13 mouse cellular contexts compared by ENCODE assay signal in the genomic region with DNA sequence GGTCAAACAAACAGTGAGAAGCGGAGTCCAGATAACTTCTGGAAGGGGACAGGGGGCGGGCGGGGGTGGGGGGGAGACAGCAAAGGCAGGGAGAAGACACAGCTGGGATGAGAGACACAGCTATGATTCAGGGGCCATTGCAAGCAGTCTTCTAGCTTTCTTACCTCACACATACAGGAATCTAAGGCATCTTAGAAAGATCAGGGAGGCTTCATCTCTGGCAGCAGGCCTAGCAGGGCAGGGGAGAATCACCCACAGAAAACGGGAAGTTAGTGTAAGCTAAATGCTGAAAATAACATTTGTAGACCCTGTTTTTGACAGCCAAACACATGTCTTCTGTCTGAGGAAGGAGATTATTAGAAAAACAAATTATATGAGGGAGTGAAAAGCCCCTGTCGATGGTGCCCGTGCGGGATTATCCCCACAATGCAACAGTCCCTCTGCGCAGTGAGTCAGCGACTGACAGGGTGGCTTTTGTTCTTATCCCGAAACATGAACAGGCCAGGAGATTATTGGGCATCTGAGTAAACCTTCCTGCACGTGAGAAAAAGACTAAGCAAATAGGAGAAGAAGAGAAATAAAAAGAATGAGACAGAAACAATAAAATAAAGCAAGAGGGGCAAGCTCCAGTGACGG.
A peak's percentile ranks its signal among the peaks of the same experiment; 100 is the strongest.
DNase-seq lines count a peak whose midpoint lies in the region; ATAC-seq and TF ChIP-seq lines count a peak whose summit lies in the region.
"Had no signal": no experiment of that assay in that cellular context is flagged by ENCODE, and none has a peak within 500 bp of the region (broad histone marks: within the 10 kb centered on the region; RNA-seq: fewer than 3 reads in every experiment).

No protein-coding gene starts in this region.

- no peak overlapping the region for H3K4me3 ChIP-seq in heart, embryonic 15.5 days
- no peak overlapping the region for H3K4me3 ChIP-seq in lung, postnatal 0 days (ENCODE audit: low read depth, low read length)
- no peak overlapping the region for H3K4me3 ChIP-seq in forebrain, embryonic 16.5 days (replicated peaks; ENCODE audit: low read length)
- no peak overlapping the region for H3K4me3 ChIP-seq in stomach, embryonic 16.5 days (replicated peaks; ENCODE audit: low read length)
- H3K4me3 ChIP-seq: erythroblast, embryonic 14.5 days; left cerebral cortex, adult 2 months; liver, embryonic 13.5 days; myocyte had no signal

- no peak for TF ChIP-seq EP300 in lung, postnatal 0 days (IDR thresholded peaks at IDR 0.05)

- H3K4me2 ChIP-seq in heart, embryonic 15.5 days: no peak overlapping the region
- no peak overlapping the region for H3K4me2 ChIP-seq in lung, postnatal 0 days (replicated peaks; ENCODE audit: low read depth, low read length)
- H3K4me2 ChIP-seq in forebrain, embryonic 16.5 days (ENCODE audit: low read length): no peak overlapping the region
- 0 out of 2 replicates have a peak overlapping the region, but pooled peaks have one; percentile 2 for H3K4me2 ChIP-seq in stomach, embryonic 16.5 days (ENCODE audit: low read depth, low read length)
- H3K4me2 ChIP-seq: liver, embryonic 13.5 days had no signal

- H3K9ac ChIP-seq in heart, embryonic 15.5 days: no peak overlapping the region
- no peak overlapping the region for H3K9ac ChIP-seq in lung, postnatal 0 days (replicated peaks; ENCODE audit: low read depth)
- no peak overlapping the region for H3K9ac ChIP-seq in forebrain, embryonic 16.5 days (replicated peaks; ENCODE audit: low read depth, low read length)
- no peak overlapping the region for H3K9ac ChIP-seq in stomach, embryonic 16.5 days (ENCODE audit: low read length)
- H3K9ac ChIP-seq: liver, embryonic 13.5 days had no signal

- H3K27me3 ChIP-seq in heart, embryonic 15.5 days: no peaks in the 10 kb centered on the region
- no peaks in the 10 kb centered on the region for H3K27me3 ChIP-seq in lung, postnatal 0 days (replicated peaks; ENCODE audit: insufficient read depth, low read length)
- no peaks in the 10 kb centered on the region for H3K27me3 ChIP-seq in forebrain, embryonic 16.5 days (replicated peaks; ENCODE audit: control insufficient read depth, insufficient read depth, low read length)
- no peaks in the 10 kb centered on the region for H3K27me3 ChIP-seq in stomach, embryonic 16.5 days (ENCODE audit: control insufficient read depth, insufficient read depth, low read length)
- H3K27me3 ChIP-seq: liver, embryonic 13.5 days had no signal

- no peak for DNase-seq in heart, postnatal 14 days
- DNase-seq in lung, postnatal 0 days (ENCODE audit: low spot score): peak; percentile 65
- no peak for DNase-seq in lung, postnatal 10 days
- DNase-seq in cerebellum, adult 9-11 months: no peak
- no peak for DNase-seq in urinary bladder, postnatal 36 days (ENCODE audit: low spot score in 2 of 2)
- DNase-seq: gastrocnemius, postnatal 25 days; liver, embryonic 13.5 days had no signal

- peaks cover 6% of the 10 kb centered on the region for H3K4me1 ChIP-seq in heart, embryonic 15.5 days (replicated peaks)
- H3K4me1 ChIP-seq in lung, postnatal 0 days (ENCODE audit: insufficient read depth, low read depth, low read length): no peaks in the 10 kb centered on the region
- H3K4me1 ChIP-seq in forebrain, embryonic 16.5 days (replicated peaks; ENCODE audit: control insufficient read depth, insufficient read depth, low read length): peaks cover 28% of the 10 kb centered on the region
- H3K4me1 ChIP-seq in stomach, embryonic 16.5 days (ENCODE audit: control insufficient read depth, insufficient read depth, low read length): peaks cover 18% of the 10 kb centered on the region
- H3K4me1 ChIP-seq: liver, embryonic 13.5 days had no signal

- no peak for TF ChIP-seq CTCF in lung, postnatal 0 days (IDR thresholded peaks at IDR 0.05)

- H3K36me3 ChIP-seq in heart, embryonic 15.5 days: no peaks in the 10 kb centered on the region
- H3K36me3 ChIP-seq in lung, postnatal 0 days (ENCODE audit: insufficient read depth, low read length): no peaks in the 10 kb centered on the region
- H3K36me3 ChIP-seq in forebrain, embryonic 16.5 days (ENCODE audit: control insufficient read depth, insufficient read depth): no peaks in the 10 kb centered on the region
- H3K36me3 ChIP-seq in stomach, embryonic 16.5 days (ENCODE audit: control insufficient read depth, insufficient read depth, low read length): no peaks in the 10 kb centered on the region
- H3K36me3 ChIP-seq: liver, embryonic 13.5 days had no signal

- intact Hi-C loops in heart, postnatal 14 days (cut with DNase I): no loop called here

- no peaks in the 10 kb centered on the region for H3K9me3 ChIP-seq in heart, embryonic 15.5 days (replicated peaks)
- no peaks in the 10 kb centered on the region for H3K9me3 ChIP-seq in lung, postnatal 0 days (ENCODE audit: low read length)
- H3K9me3 ChIP-seq in forebrain, embryonic 16.5 days (ENCODE audit: control insufficient read depth, low read length): no peaks in the 10 kb centered on the region
- H3K9me3 ChIP-seq in stomach, embryonic 16.5 days (replicated peaks; ENCODE audit: control insufficient read depth, low read length): no peaks in the 10 kb centered on the region
- H3K9me3 ChIP-seq: liver, embryonic 13.5 days had no signal

- no peak for ATAC-seq in heart, embryonic 15.5 days (replicated peaks; ENCODE audit: insufficient number of reproducible peaks, insufficient read depth, low FRiP score, low read depth)
- peak; percentile 75 for ATAC-seq in lung, postnatal 0 days
- ATAC-seq in forebrain, embryonic 16.5 days: no peak
- ATAC-seq in stomach, embryonic 16.5 days (ENCODE audit: insufficient read depth, low FRiP score): peak; percentile 67; the same call in 1 of the 2 replicates

- 0 out of 2 replicates have a peak overlapping the region, but pooled peaks have one; percentile 34 for H3K27ac ChIP-seq in heart, embryonic 15.5 days
- no peak overlapping the region for H3K27ac ChIP-seq in lung, postnatal 0 days (ENCODE audit: low read length)
- peak overlapping the region; percentile 57 for H3K27ac ChIP-seq in forebrain, embryonic 16.5 days (ENCODE audit: low read length)
- H3K27ac ChIP-seq in stomach, embryonic 16.5 days (ENCODE audit: low read length): peak overlapping the region; percentile 77
- H3K27ac ChIP-seq: left cerebral cortex, adult 2 months; liver, embryonic 13.5 days had no signal

- 51% methylated on average over 12 of the region's 12 CpGs for WGBS in heart, embryonic 15.5 days
- WGBS in lung, postnatal 0 days: 55% methylated on average over 12 of the region's 12 CpGs
- WGBS in forebrain, embryonic 16.5 days: 31% methylated on average over 12 of the region's 12 CpGs
- 37% methylated on average over 12 of the region's 12 CpGs for WGBS in stomach, embryonic 16.5 days

Comparison
In these comparisons a context has a peak if more than half of its experiments do, and no peak if none do; other contexts are left out.
1. ATAC-seq: peak in lung, postnatal 0 days (single experiment) and stomach, embryonic 16.5 days (single experiment); none in heart, embryonic 15.5 days (single experiment) and forebrain, embryonic 16.5 days (single experiment).